Mouse (Mus musculus): ENCODE measurements around the gene Mgat4e.

- TF ChIP-seq CTCF (IDR thresholded peaks at IDR 0.05; ENCODE audit: extremely low read depth, insufficient read depth, insufficient read length, insufficient replicate concordance) = no peak
- TF ChIP-seq POLR2A (IDR thresholded peaks at IDR 0.05; ENCODE audit: low read depth, low read length) = no peak
Observed at GRCm38 (mm10) chr1:134591773-134592172, 42.3 kb upstream of the Mgat4e start.
